Mouse (Mus musculus): Measurements from ENCODE around the gene Atp8a2. TPM values are rescaled to one million over a fixed set of nuclear protein-coding genes. Genes with fewer than 3 reads are reported as not detected.

The Atp8a2 gene
- polyA plus RNA-seq, 1 experiment: 0.16 TPM

DNA sequence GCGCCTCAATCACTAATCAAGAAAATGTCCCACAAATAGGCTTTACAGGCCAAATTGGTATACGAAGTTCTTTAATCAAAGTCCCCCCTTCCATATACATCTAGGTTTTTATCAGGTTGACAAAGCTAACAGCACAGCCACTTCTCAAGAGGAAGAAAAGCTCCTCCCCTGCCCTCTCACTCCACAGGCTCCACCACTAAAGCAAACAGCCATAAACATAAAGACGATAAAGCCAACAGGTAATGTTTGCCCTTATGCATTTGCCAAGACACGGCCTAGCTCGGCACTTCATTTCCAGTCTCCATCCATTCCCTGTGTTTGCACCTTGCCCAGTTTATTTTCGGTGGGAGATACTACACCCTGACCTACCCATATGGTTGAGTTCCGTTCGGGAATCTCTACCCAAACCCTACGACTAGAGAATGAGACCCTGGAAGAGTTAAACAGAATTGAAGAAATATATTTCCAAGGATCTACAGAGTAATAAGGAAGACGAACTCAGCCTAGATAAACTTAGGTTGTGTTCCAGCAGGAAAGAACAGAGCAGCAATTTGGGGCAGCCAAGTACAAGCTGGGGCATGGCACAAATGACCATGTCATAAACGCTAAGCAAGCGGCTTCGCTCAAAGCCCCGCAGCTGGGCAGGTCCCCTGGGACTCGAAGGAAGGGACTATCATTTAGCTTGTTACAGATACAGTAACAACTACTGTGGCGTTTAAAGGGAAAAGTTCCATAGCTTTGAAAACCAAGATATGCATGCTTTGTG is 26.0 kb downstream of the Atp8a2 start:
- no peak overlapping the region for H3K4me3 ChIP-seq (ENCODE audit: insufficient read depth, low read length)
- no peaks in the 10 kb centered on the region for H3K4me1 ChIP-seq (ENCODE audit: control insufficient read depth, insufficient read depth, low read length)
- no peak for TF ChIP-seq CTCF (IDR thresholded peaks at IDR 0.05; ENCODE audit: low read depth, low read length)
- TF ChIP-seq POLR2A (IDR thresholded peaks at IDR 0.05; ENCODE audit: borderline replicate concordance, low read depth, low read length): no peak
- no peak overlapping the region for H3K27ac ChIP-seq (ENCODE audit: insufficient read depth, low read depth, low read length)

DNA sequence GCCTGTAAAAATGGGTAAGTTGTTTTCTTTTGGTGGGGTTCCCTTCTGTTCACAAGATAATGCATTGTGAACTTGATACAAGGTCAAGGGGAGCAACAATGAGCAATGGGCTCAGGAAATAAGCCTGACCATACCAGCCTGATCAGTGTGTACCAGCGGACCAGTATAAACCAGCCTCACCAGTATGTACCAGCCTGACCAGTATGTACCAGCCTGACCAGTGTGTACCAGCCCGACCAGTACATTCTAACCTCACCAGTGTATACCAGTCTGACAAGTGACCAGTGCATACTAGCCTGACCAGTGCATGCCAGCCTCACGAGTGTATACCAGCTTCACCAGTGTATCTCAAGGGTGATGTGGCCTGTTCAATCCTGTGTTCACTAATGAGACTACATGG is 33.6 kb downstream of the Atp8a2 start:
- no peak overlapping the region for H3K4me3 ChIP-seq (ENCODE audit: insufficient read depth, low read length)
- no peaks in the 10 kb centered on the region for H3K4me1 ChIP-seq (ENCODE audit: control insufficient read depth, insufficient read depth, low read length)
- TF ChIP-seq CTCF (IDR thresholded peaks at IDR 0.05; ENCODE audit: low read depth, low read length) (no peak), POLR2A (IDR thresholded peaks at IDR 0.05; ENCODE audit: borderline replicate concordance, low read depth, low read length) (no peak)
- no peak overlapping the region for H3K27ac ChIP-seq (ENCODE audit: insufficient read depth, low read depth, low read length)

DNA sequence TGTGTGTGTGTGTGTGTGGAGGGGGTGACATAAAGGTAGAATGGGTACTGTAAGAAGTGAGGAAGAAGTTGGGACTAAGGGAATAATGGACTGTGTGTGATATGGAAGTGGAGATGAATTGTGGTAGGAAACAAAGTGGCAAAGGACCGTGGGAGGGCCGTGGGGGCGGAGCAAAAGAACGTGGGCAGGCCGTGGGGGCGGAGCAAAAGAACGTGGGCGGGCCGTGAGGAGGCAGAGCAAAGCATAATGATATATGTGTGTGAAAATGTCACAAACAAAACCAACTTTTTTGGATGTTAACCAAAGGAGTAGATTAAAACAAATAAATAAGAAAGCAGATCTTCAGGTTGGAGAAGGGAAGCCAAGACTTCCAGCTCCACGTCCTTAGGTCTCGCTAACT is 44.6 kb downstream of the Atp8a2 start:
- no peak overlapping the region for H3K27ac ChIP-seq (ENCODE audit: insufficient read depth, low read depth, low read length)
- no peaks in the 10 kb centered on the region for H3K4me1 ChIP-seq (ENCODE audit: control insufficient read depth, insufficient read depth, low read length)
- no peak for TF ChIP-seq CTCF (IDR thresholded peaks at IDR 0.05; ENCODE audit: low read depth, low read length)
- no peak for TF ChIP-seq POLR2A (IDR thresholded peaks at IDR 0.05; ENCODE audit: borderline replicate concordance, low read depth, low read length)
- H3K4me3 ChIP-seq (ENCODE audit: insufficient read depth, low read length): no peak overlapping the region

DNA sequence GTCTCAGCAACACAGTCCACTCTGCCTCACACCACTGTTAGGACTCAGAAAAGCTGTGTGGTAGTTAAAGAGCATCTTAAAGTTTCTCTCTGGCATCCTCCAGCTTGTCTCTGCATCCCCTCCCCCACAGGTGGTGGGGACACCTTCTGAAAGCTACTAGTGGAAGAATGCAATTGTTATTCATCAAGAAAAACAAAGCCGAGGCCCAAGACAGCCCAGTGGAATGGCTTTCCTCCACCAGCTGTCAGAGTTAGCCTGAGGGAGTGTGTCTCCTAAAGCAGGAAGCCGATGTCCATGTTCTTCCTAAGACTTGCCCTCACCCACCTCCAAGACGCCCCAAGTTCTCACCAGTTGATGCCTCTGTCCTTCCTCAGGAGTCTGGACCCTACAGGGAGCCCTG is 48.1 kb downstream of the Atp8a2 start:
- H3K27ac ChIP-seq (ENCODE audit: insufficient read depth, low read depth, low read length): no peak overlapping the region
- no peaks in the 10 kb centered on the region for H3K4me1 ChIP-seq (ENCODE audit: control insufficient read depth, insufficient read depth, low read length)
- TF ChIP-seq CTCF (IDR thresholded peaks at IDR 0.05; ENCODE audit: low read depth, low read length): no peak
- H3K4me3 ChIP-seq (ENCODE audit: insufficient read depth, low read length): no peak overlapping the region

DNA sequence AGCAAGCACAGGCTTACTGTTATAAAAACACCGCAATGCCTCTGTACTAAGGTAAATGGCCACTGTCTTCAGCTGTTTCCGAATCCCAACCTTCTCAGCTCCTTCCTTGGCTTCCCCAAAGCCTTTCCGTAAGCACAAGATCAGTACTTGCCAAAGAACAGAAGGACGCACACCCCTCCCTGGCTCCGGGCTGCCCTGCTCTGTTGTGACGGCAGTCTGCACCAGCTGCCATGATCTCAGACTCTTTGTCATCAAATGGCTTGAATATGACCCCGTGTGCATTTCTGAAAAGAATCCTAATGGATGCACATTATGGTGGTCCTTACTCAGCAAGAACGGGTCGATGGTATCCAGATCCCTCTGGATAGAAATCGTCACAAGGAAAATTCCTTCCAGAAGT is 53.7 kb downstream of the Atp8a2 start:
- no peak overlapping the region for H3K4me3 ChIP-seq (ENCODE audit: insufficient read depth, low read length)
- no peak for TF ChIP-seq CTCF (IDR thresholded peaks at IDR 0.05; ENCODE audit: low read depth, low read length)
- no peak for TF ChIP-seq POLR2A (IDR thresholded peaks at IDR 0.05; ENCODE audit: borderline replicate concordance, low read depth, low read length)
- no peaks in the 10 kb centered on the region for H3K4me1 ChIP-seq (ENCODE audit: control insufficient read depth, insufficient read depth, low read length)
- no peak overlapping the region for H3K27ac ChIP-seq (ENCODE audit: insufficient read depth, low read depth, low read length)

DNA sequence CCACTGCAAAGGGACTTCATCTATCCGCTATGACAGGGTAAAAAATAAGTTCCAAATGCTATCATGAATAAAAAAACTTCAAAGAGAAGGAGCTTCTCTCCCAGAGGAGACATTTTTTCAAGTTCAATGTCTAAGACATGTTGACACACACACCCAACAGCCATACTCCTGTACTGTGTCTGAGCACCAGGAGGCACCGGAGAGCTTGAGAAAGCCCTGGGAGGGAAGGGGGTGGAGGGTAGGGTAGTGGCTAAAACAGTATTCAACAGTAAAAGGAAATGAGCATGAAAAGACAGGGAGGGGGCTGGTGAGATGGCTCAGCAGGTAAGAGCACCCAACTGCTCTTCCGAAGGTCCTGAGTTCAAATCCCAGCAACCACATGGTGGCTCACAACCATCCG is 58.6 kb downstream of the Atp8a2 start:
- Histone ChIP-seq H3K4me1 (ENCODE audit: control insufficient read depth, insufficient read depth, low read length) (no peaks in the 10 kb centered on the region), H3K4me3 (ENCODE audit: insufficient read depth, low read length) (no peak overlapping the region), H3K27ac (ENCODE audit: insufficient read depth, low read depth, low read length) (no peak overlapping the region)
- TF ChIP-seq POLR2A (IDR thresholded peaks at IDR 0.05; ENCODE audit: borderline replicate concordance, low read depth, low read length): no peak
- no peak for TF ChIP-seq CTCF (IDR thresholded peaks at IDR 0.05; ENCODE audit: low read depth, low read length)

DNA sequence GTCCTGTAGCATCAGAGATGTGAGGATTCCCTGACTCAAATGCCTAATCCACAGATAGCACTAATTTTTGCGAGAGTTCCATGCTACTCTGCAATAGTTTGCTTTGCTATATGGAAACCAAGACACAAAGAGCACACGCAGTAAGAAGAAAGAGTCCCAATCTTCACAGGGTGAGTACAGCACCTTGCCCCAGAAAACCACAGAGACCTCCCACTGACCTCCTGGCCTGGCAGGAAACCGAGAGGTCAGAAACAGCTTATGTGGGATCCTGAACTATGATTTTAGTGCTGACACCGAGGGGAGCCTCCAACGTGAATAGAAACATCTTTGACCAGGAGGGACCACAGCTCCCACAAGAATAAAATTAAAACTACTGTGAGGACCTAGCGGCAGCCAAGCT is 59.2 kb downstream of the Atp8a2 start:
- TF ChIP-seq POLR2A (IDR thresholded peaks at IDR 0.05; ENCODE audit: borderline replicate concordance, low read depth, low read length): no peak
- TF ChIP-seq CTCF (IDR thresholded peaks at IDR 0.05; ENCODE audit: low read depth, low read length): no peak
- H3K4me1 ChIP-seq (ENCODE audit: control insufficient read depth, insufficient read depth, low read length): no peaks in the 10 kb centered on the region
- no peak overlapping the region for H3K27ac ChIP-seq (ENCODE audit: insufficient read depth, low read depth, low read length)
- H3K4me3 ChIP-seq (ENCODE audit: insufficient read depth, low read length): no peak overlapping the region

DNA sequence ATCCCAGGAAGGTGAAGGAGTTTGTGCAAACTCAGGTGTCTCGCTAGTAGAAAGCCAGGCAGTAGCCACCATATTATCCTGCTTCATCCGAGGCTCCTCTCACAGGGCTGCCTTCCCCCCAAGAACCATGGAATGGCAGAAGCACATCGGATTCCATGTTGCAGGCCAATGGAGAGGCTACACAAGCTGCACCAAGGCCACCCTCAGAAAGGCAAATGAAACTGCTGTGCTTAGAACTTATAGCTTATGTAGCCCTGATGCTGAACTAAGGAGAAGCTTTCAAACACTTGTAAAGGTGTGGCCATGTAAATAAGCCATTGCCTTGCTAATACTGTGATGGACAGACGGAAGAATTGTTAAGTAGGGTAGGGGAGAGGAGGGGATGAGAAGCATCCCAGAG is 61.2 kb downstream of the Atp8a2 start:
- H3K4me1 ChIP-seq (ENCODE audit: control insufficient read depth, insufficient read depth, low read length): no peaks in the 10 kb centered on the region
- TF ChIP-seq POLR2A (IDR thresholded peaks at IDR 0.05; ENCODE audit: borderline replicate concordance, low read depth, low read length) (no peak), CTCF (IDR thresholded peaks at IDR 0.05; ENCODE audit: low read depth, low read length) (no peak)
- H3K27ac ChIP-seq (ENCODE audit: insufficient read depth, low read depth, low read length): no peak overlapping the region
- no peak overlapping the region for H3K4me3 ChIP-seq (ENCODE audit: insufficient read depth, low read length)

DNA sequence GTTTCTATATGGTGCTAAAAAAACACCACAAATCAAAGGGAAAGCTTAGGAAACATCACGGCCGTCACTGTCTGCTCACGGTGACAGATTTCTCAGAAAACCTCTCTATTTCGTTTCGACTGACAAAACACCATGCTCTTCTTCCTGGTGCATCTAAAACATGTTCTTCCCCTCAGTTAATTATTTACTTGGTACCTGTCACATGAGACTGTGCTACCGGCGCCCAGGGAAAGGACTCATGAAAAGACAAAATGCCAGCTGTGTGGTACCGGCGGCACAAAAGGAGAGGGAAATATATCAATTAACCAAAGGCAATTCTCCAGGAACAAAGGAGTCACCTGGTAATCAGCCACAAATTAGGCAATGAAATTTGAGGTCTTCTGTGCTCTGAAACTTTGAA is 62.3 kb downstream of the Atp8a2 start:
- Histone ChIP-seq H3K4me3 (ENCODE audit: insufficient read depth, low read length) (no peak overlapping the region), H3K27ac (ENCODE audit: insufficient read depth, low read depth, low read length) (no peak overlapping the region), H3K4me1 (ENCODE audit: control insufficient read depth, insufficient read depth, low read length) (no peaks in the 10 kb centered on the region)
- TF ChIP-seq CTCF (IDR thresholded peaks at IDR 0.05; ENCODE audit: low read depth, low read length) (no peak), POLR2A (IDR thresholded peaks at IDR 0.05; ENCODE audit: borderline replicate concordance, low read depth, low read length) (no peak)

DNA sequence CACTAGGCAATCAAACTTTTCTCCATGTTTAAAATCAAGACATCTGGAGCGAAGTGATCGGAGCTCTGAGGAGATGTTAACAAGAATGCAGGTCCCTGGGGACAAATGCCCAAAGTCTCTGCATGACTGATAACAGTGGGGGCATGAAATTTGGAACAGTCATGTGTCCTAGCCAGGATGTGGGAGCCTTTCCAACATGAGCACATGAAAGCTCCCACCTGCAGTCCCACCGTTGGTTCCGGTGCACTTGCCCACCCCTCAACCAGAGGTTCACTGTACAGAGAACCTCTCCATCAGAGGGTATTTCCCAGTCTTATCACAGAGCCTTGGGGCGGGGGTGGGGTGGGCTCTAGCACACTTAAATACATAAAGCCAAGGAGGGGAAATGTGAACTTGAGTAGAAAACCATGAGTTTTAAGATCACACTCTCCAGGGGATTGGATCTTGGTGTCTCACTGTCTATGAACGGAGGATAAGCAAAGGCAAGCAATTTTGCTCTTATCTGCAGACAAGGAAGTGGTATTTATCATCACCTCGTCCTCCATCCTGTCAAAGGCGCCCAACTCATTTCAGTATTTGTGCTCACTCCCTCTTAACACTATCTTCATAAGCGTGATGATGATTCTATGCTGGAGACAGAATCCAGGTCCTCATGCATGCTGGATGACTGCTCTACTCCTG is 65.6 kb downstream of the Atp8a2 start:
- Histone ChIP-seq H3K4me3 (ENCODE audit: insufficient read depth, low read length) (no peak overlapping the region), H3K4me1 (ENCODE audit: control insufficient read depth, insufficient read depth, low read length) (no peaks in the 10 kb centered on the region), H3K27ac (ENCODE audit: insufficient read depth, low read depth, low read length) (no peak overlapping the region)
- TF ChIP-seq CTCF (IDR thresholded peaks at IDR 0.05; ENCODE audit: low read depth, low read length) (no peak), POLR2A (IDR thresholded peaks at IDR 0.05; ENCODE audit: borderline replicate concordance, low read depth, low read length) (no peak)
